Mouse (Mus musculus) spleen, adult 2 months (tissue): Measurements from ENCODE around the gene Gnb3.

Experiments used
- CTCF ChIP-seq: fragments of 200-500 bp; IDR thresholded peaks from 2 replicates; pipeline ENCODE4 v1.5.1; 2011; ENCODE audit warnings: mild to moderate bottlenecking, inconsistent platforms; ENCODE audit not compliant: insufficient read depth, insufficient read length, insufficient replicate concordance; ENCODE audit errors: extremely low read depth
- POLR2A ChIP-seq: fragments of 200-500 bp; IDR thresholded peaks from 2 replicates; pipeline ENCODE4 v1.6.1; 2011; ENCODE audit warnings: low read depth, low read length, inconsistent platforms

DNA sequence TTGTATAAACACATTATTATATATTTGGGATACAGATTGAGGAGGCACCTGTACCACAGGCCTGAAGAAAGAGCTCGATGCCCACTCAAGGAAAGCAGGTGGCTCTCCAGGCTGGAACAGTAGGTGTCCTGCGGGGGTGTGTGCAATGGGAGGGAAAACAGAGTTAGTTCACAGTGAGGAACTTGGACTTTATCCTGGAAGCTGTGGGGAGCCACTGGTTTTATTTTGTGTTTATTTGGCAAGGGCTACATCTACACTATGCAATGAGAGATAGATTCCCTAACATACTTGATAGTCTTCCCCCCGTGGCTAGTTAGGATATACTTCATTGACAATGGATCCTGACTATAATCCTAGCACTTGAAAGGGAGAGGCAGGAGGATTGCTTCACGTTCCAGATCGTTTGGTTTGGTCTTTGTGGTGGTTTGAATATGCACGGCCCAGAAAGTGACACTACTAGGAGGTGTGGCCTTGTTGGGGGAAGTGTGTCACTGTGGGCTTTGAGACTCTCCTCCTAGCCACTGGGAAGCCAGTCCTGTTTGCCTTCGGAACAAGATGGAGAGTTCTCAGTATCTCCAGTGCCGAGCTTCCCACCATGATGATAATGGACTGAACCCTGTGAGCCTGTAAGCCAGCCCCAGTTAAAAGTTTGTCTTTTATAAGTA lies 53.2 kb downstream of the Gnb3 start:
- TF ChIP-seq CTCF (no peak), POLR2A (no peak)
